Mouse (Mus musculus) naive thymus-derived CD4-positive, alpha-beta T cell, adult 2 months (primary cell): ENCODE results near the gene Fndc5.
A peak's percentile ranks its signal among the peaks of the same experiment; 100 is the strongest.

ENCODE experiments used
- DNase-seq: peaks from one replicate; pipeline ENCODE4 v3.0.0-alpha.2; 2011; ENCODE audit warnings: low read depth

The Fndc5 gene

DNA sequence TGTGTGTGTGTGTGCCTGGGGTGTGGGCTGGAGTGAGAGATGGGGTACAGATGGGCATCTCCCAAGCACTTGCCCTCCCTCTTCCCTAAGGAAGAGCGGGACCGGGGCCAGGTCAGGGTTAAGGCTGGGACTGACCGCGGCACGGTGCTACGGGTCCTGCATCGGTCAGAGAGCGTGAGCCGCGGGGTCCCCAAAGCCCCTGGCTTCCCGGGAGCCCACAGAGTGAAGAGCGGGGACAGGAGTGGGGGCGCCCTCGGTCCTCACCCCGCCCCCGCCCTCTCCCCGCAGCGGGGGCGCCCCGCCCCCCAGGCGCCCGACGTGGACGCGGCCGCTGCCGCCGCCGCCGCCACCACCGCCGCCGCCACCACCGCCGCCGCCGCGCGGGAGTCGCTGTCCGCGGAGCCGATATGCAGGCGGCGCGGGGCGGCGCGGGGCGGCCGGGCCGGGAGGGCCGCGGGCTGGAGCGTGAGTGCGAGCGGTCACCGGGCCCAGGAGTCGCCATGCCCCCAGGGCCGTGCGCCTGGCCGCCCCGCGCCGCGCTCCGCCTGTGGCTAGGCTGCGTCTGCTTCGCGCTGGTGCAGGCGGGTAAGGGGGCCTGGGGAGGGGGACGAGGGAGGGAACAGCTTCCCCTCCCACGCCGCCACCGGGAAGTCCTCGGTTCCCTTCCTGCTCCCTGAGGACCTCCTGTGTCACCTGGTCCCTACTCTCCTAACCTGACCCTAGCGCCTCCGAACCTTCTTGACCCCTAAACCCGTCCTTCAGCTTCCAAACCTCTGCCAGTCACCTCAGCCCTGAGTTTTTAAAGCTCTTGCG lies at the start of gene Fndc5:
TSS of gene Fndc5 (plus strand) at position 421 of the 813 bp plus-strand sequence.
- DNase-seq: no peak

DNA sequence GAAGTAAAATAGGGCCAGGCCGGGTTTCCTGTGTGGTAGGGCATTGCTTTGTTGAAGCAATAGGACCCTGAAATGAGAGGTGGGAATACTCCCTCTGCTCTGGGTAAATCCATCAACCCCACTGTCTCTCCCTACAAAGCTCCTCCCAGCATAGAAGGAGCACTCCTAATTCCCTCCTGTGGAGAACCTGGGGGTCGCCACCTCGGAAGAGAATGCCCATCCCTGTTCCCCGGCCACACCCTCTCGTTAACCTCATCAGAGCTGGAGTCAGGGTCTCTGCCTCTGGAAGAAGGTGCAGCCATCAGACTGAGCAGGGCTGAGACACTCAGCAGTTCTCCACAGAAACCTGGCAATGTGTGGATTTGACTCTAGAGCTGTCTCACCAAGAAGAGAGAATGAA lies 48.9 kb upstream of the Fndc5 start:
- no peak for DNase-seq

DNA sequence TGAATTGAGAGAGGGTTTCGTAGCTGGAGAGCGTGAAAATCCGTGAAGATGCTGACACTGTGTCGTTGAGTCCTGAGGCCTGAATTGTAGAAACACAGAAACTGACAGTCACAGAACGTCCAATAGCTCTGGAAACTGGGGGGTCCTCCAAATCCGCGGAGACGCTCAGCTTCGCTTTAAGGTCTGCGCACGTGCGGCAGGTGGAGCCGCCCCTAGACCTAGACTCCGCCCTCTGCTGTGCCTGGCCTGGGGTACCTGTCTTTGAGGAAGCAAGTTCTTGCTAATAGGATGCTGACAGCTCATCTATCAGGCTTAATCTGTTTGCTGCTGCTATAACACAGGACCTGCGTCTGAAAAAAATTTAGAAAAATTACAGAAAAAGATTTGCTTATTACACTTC lies 41.5 kb upstream of the Fndc5 start:
- no peak for DNase-seq

DNA sequence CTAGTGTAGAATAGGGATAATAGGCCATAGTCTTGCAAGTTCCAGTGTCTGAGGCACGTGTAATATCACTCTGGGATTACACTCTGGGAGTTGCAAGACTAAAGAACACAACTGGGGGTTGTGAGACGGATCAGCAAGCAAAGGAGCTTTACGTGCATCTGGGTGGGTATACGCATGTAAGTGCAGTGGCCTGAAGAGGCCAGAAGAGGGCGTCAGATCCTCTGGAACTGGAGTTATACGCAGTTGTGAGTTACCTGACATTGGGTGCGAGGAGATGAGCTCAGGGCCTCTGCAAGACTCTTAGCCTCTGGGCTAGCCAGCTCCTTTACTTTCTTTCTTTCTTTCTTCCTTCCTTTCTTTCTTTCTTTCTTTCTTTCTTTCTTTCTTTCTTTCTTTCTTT lies 39.8 kb upstream of the Fndc5 start:
- DNase-seq: no peak

DNA sequence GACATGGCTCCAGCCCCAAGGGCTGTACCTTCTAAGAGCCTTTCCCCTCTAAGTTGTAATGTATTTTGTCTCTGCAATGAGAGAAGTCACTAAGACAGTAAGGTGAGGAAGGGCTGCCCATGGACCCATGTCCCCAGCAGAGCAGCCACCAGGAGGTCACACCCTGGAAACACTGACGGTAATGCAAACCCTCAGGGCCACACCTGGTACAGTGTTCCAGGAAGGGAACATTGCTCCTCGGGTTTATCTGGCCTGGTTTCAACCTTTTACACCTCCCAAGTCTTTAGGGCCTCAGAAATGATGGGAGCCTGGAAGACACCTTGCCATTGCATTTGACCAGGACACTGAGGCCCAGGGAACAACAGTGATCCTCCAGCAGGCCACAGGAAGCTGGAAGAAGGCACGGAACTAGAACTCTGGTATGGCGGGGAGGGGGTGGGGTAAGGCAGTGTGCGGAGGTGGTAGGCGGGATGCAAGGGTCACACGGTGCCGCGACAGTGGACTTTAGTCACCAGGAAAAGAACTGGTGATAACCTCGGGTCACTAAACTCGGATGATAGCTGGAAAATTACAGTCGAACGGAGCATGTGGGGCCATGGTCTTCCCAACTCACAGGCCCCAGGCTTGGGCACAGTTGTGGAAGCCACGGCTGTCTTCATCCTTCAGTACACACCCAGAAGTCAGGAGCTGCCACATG lies 34.5 kb upstream of the Fndc5 start:
- no peak for DNase-seq

DNA sequence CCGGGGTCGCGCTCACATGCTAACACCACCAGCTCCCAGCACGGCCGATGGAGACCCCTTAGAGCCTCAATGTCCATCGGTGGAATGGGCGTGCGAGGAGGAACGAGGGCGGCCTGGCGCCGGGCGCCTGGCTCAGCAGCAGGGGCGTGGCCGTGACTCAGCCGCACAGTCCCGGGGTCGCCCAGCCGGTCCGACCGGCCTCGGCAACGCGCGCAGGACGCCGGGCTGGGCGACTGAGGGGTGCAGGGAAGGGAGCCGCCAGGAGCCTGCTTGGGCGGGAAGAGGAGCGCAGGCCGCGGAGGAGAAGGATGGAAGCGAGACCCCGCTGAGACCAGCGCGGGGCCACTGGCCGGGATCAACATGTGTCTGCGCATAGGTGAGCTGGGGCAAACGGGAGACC lies 31.4 kb upstream of the Fndc5 start, which contains the start of gene Tmem54:
TSS of gene Tmem54 (plus strand) at position 193 of the 400 bp plus-strand sequence.
- no peak for DNase-seq

DNA sequence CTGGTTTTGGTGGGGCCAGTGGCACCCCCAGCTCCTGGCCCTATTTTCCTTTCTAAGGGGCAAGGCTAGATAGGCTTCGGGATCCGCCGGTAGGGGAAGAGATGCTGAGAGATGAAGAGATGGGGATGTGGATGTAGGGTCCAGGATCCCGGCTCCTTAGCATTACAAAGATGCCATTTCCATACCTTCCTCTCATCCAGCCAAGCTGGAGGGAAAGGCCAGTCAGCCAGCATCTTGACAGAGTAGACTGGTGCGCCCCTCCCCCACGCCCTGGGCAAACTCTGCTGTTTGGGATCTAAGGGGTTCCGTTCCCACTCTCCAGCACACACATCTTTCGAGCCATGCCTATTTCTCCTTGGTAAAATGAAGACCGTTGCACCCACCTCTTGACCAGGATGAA lies 30.7 kb upstream of the Fndc5 start:
- DNase-seq: no peak

DNA sequence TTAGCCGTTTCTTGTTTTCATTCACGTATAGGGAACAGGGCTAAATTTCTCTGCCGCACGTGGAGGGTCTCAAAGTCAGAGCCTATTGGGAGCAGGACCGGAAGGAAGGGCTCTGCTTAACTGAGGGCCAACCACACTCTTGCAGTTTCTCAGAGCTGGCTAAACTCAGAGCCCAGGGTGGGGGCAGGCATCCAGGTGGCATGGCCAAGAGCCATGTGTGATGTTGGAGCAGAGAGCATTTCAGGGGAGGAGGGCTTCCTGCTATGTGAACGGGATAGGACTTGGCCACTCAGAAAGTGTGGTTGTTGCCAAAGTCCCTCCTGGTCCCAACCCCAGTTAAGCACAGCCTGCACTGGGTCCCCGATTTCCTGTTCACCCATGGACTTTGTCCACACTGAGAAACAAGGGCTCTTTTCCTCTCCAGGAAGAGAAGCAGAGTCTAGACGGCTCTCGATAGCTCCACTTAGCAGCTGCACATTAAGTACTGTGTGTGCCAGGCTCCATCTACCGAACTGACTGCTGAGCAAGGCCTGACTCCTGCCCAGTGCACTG lies 29.4 kb upstream of the Fndc5 start:
- no peak for DNase-seq

DNA sequence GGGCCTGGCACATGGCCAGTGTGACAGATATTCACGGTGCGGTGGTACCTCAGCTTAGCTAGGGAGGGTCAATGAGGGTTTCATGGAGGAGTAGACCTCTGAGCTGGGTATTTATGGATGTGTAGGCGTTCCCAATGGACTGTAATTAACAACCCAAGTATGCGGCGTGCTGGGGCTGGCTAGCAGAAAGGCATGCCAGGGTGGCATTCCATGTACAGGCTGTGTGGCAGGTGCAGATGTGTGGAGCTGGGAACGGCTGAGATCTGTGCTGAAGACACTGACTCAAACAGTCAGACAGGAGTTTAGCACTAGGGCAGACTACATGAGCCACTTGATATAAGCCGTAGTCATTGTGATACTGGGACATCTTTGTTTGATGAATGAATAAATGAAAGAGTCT lies 28.2 kb upstream of the Fndc5 start:
- DNase-seq: no peak

DNA sequence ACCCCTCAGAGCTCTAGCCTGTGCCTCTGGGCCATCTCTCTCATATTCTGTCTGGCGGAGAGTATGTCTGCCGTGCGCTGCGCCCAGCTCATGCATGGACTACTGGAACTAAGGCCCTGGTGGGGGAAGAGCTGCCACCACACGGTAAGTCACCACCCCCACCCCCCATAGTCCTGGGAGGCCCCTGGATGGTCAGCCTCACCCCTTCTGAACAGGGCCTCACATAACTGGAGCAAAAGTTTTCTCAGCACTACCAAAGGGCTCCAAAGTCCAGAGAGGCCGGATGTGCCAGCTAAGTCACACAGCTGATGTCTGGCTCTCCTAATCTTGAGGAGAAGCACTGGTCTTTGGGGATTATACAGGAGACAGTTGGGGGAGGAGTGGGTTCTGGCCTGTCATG lies 26.0 kb upstream of the Fndc5 start:
- DNase-seq: no peak

DNA sequence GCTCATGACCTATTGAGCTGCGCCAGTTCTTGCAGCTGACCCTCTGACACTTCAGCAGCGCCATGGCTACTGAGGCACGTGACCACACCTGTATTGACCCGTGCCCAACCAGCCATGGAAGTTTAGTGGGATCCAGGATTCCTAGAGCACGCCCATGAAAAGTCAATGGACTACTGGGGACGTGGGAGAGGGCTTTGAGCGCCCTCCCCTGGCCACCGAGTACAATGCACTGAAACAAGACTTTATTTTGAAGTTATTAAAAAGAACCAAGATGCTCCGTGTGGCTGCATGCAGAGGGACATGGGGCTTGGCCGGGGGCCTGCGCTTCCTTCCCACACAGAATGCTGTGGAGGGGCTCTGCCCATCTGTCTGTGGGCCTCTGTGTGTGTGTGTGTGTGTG lies 25.4 kb upstream of the Fndc5 start:
- no peak for DNase-seq

DNA sequence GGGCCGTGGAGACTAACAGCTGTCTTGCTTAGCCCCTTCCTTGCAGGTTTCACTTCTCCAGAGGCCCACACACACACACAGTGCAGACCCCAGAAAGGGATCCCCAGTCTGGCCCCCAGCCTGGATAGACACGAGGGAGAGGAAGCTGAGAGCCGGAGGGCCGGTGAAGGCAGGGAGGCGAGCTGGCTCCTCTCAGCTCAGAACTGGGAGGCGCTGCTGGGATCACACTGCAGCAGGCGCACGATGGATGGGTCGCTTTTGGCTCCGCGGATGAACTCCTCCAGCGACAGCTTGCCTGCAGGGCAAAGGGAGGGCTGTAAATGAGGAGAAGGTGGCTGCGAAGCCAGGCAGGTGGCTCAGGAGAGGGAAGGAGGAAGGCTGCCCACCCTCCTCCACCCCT lies 24.6 kb upstream of the Fndc5 start:
- DNase-seq: no peak

DNA sequence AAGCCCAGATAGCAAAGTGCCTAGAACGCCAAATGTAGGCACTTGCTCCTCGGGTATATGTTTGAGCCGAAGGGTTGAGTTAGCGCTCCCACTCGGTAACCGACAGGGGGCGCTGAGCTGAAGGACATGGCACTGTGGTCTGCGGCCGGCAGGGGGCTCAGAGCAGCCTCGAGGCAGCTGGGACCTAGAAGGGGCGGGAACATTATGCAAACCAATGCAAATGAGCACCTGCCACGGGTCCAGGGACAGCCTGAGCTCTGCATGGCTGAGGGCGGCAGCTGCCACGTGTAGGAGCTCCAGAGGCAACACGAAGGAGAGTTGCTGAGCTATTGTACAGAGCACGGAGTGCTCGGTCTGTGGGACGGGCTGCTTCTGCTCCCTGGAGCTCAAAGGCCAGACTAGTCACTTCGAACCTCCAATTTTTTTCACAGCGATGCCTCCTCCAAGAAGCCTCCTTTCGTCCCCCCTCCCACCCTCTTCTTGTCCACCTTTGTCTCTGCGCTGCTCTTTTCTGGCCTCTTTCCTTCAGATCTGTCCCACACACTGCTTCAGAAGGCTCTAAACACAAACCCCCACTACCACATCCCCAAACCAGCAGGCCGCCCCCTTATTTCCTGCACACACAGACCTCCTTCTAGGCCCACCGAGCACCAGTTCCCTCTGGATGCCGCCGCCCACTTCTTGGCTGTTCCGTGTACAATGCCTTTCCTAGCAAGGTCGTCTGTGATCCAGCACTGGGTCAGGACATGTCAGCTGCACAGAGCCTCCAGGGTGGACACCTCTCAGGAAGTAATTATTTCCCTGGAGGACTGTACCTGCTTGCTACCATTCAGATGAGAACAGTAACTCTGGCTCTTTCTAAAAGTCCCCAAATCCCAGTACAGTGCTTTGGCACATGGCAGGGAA lies 23.5 kb upstream of the Fndc5 start:
- DNase-seq: peak; percentile 73

DNA sequence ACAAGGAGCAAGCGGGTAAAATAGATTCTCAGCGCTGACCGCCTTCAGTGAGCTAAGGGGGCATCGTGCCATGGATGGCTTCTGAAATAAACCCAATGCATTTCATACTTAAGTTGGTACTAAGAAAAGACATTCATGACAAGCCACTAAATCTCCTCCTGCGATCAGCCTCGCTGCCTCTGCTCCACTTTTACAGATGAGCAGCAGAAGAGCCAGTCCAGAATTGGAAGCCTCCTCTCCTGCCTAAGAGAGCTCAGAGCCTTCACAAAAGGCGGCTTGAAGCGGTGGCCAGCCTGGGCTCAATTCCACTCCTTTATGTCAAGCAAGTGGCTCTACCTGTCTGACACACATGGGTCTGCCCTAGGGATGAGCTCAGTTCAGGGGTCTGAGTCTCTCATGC lies 20.1 kb upstream of the Fndc5 start:
- no peak for DNase-seq

DNA sequence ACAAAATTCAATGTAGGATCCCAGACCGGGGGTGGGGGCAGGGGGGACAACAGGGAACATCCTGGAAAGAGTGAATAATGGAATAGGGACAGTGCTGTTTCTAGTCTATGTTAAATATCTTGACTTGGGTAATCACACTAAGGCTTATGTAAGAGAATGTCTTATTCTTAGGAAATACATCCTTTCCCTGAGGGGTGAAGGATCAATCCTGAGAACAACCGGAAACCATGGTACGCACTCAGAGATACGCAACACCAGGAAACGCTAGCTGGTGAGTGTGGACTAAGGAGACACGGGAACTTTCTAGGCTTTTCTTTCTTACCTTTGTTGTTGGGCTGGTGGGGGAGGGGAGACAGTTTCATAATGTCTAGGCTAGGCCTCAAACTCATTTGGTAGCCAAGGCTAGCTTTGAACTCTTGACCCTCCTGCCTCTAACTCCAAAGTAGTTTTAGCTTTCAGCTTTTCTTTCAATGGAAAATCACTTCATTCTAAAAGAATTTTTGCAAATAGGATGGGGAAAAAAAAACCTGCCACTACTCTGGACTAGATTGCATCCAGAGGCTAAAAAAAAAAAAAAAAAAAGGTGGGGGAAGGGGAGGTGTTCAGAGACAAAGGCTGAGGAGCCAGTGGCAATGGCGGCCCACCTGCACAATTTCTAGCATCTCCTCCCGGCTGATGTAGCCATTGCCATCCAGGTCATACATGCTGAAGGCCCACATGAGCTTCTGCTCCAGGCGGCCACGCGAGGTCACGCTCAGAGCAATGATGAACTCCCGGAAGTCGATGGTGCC lies 18.9 kb upstream of the Fndc5 start:
- DNase-seq: no peak

DNA sequence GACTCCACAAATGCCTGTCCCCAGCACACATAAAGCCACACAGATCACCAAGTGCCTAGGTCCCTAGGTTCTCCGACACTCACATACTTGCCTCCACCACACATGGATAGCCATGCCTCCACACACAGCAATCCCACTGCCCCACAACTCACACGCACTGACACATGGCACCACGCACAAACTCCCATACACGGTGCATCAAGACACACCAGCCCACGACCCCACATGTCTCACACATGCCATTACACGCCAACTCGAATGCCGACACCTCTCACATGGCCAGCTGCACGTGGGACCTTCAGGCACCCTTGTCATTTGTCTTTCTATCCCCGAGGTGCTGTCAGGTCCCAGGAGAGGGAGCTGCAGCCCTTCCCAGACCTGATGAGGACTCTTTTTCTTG lies 17.1 kb upstream of the Fndc5 start:
- DNase-seq: no peak

DNA sequence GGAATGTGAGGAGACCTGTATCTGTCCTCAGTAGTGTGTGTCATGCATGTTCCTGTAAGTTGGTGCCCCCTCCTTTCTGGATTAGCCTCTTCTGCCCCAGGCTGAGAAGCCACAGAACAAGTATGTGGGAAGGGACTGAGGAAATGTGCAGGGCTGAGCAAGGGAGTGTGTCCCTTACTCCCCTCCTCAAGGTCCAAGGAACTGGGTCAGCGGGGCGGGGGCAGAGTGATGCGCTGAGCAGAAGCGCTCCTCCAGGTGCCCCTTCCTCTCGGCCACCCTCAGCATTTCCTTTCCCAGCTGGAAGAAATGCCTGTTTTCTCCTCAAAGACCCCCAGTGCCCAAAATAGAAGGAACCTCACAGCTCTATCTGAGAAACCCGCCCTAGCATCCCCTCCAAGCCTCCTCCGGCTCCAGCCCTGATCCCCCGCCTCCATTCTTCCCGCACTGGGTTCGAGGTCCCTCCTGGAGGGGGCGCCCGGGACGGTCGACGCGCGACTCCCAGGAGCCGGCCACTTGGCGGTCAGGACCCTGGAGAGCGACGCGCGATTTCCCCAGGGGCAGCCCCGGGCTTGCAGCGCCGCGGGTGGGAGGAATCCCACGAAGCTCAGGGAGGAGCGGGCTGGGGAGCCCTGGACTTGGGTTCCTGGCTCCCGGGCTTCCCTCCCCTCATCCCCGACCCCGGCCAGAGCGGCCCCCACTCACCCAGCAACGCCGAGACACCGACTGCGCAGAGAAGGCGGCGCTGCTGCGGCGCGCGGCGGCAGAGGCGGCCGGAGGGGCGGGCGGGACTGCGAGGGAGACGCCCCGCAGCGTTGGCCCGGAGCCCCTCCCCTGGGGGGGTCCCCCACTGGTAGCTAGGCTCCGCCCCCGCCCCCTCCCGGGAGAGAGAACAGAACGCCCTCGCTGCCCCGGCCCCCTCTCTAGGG lies 16.0 kb upstream of the Fndc5 start:
- DNase-seq: peak; percentile 69

DNA sequence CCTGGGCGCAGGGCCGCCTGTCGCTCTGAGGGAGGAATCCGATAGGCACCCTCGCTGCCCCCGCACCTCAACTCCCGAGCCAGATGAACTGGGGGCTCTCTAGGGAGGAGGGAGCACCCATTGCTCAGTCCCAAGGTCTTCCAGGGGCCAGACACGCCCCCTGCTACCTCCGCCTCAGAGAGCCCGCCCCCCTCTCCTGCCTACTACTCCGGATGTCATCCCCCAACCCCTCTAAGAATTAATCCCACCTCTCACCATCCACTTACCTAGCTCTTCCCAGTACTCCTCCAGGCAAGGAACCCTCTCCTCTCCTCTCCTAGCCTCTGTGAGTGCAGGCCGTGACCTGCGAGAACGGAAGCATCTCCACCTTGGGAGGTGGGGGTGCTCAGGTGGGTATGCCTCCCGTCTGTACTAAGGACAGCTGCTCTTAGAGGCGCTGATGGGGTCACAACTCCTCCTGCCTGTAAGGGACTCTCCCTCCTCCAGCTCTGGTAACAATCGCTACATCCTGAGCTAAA lies 15.2 kb upstream of the Fndc5 start, which contains the start of gene Hpca:
TSS of gene Hpca (minus strand) at position 468 of the 518 bp plus-strand sequence.
- DNase-seq: no peak

DNA sequence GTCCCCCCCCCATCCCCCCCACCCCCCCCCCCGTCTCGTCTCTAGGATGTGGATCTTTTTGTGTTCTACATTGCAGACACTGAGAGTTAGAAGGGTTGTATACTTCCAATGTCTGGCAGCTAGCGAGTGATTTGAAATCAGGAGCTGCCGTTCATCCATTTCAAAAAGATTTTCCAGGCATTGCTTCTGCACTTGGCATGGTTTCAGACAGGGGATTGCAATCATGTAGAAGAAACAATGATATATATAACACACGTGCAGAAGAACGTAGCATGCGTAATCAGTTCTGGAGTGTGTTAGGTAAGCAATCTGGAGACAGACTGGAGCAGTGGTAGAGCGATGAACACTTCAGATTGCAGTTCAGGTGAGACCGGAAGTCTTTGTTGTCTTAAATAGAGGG lies 14.7 kb upstream of the Fndc5 start:
- DNase-seq: peak; percentile 33

DNA sequence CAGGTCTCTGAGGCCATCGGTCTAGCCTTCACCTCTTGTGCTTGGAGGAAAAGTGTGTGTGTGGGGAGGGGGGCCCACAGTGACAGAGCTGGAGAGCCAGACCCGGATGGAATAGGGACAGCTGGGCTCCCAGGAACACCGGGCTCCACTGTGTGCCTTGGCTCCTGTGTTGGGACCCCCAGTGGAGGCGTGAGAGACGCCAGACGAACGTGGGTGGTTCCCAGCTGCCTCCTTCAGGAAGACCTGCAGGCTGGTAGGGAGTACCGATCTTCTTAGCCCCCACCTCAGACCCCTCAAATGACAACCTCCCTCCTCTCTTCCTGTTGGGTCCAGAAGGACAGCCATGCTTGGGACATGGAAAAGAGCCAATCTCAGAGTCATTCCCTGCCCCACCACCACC lies 14.1 kb upstream of the Fndc5 start:
- DNase-seq: no peak
